Mouse (Mus musculus) MEL (cell line): ENCODE results near the gene Olfr1293-ps.

Experiments used
- POLR2AphosphoS2 ChIP-seq: IDR thresholded peaks from 2 replicates; pipeline ENCODE4 v1.6.1; 2011; ENCODE audit warnings: low read length, improper control_type of control experiment
- SIN3A ChIP-seq: IDR thresholded peaks from 2 replicates; pipeline ENCODE4 v1.6.1; 2012; ENCODE audit warnings: low read length, improper control_type of control experiment, inconsistent platforms

- TF ChIP-seq SIN3A (no peak), POLR2AphosphoS2 (no peak)
Measured at GRCm38 (mm10) chr2:111480519-111480918, 44.5 kb upstream of the Olfr1293-ps start, which contains the start of gene Olfr1289.
